Mouse (Mus musculus) midbrain, embryonic 15.5 days (tissue): ENCODE measurements around the gene Gria3. TPM values are rescaled to one million over a fixed set of nuclear protein-coding genes. Genes with fewer than 3 reads are reported as not detected.

ENCODE experiments used
- ATAC-seq: fragments of 200-750 bp; cut with Nextera tagmentation; replicated peaks from 2 replicates; pipeline ENCODE4 v1.8.0; 2017; ENCODE audit warnings: moderate TSS enrichment
- H3K27ac ChIP-seq: fragments of 300-500 bp; sonication (generic); 2 replicates; pipeline ENCODE4 v1.5.1; 2015; ENCODE audit warnings: mild to moderate bottlenecking, inconsistent platforms
- H3K27me3 ChIP-seq: fragments of 300-500 bp; sonication (generic); replicated peaks from 2 replicates; pipeline ENCODE4 v1.6.1; 2015; ENCODE audit warnings: inconsistent platforms
- H3K36me3 ChIP-seq: fragments of 300-500 bp; sonication (generic); replicated peaks from 2 replicates; pipeline ENCODE4 v1.6.1; 2015; ENCODE audit warnings: inconsistent platforms
- H3K4me1 ChIP-seq: fragments of 300-500 bp; sonication (generic); 2 replicates; pipeline ENCODE4 v1.6.1; 2015; ENCODE audit warnings: inconsistent platforms
- H3K4me2 ChIP-seq: fragments of 300-500 bp; sonication (generic); 2 replicates; pipeline ENCODE4 v1.6.1; 2015; ENCODE audit warnings: inconsistent platforms, mild to moderate bottlenecking, moderate library complexity
- H3K4me3 ChIP-seq: fragments of 300-500 bp; sonication (generic); 2 replicates; pipeline ENCODE4 v1.5.1; 2015; ENCODE audit warnings: mild to moderate bottlenecking, inconsistent platforms
- H3K9ac ChIP-seq: fragments of 300-500 bp; sonication (generic); 2 replicates; pipeline ENCODE4 v1.6.1; 2015; ENCODE audit warnings: mild to moderate bottlenecking, inconsistent platforms
- H3K9me3 ChIP-seq: fragments of 300-500 bp; sonication (generic); 2 replicates; pipeline ENCODE4 v1.6.1; 2016; ENCODE audit warnings: inconsistent platforms
- WGBS: fragments of 180-500 bp; shearing (Covaris S2); methylation state at CpG from one replicate; pipeline ENCODE4 v1.1.7; 2015; ENCODE audit warnings: mixed read lengths; 5-methylcytosine and 5-hydroxymethylcytosine counted together
- polyA plus RNA-seq: library from polyadenylated mRNA; unstranded; fragments of >200 nt; fragmentation: Nextera tagmentation; extraction: Ambion mirVana; gene quantifications from 2 replicates; pipeline ENCODE4 v1.2.1, GENCODE M21; 2015

The Gria3 gene
- 17.8 and 22.2 TPM in 2 replicates for polyA plus RNA-seq

- no peaks in the 10 kb centered on the region; the same call in 1 of the 2 replicates for H3K4me1 ChIP-seq
- H3K27ac ChIP-seq = peak within 1 kb of the TSS; percentile 53
- no peaks in the 10 kb centered on the region for H3K36me3 ChIP-seq
- ATAC-seq = peak; percentile 86
- H3K4me3 ChIP-seq = peak within 1 kb of the TSS; percentile 50
- WGBS = 18% methylated on average over 21 of the region's 21 CpGs
- H3K27me3 ChIP-seq = no peaks in the 10 kb centered on the region
- no peaks in the 10 kb centered on the region for H3K9me3 ChIP-seq
- peak within 1 kb of the TSS; percentile 48 for H3K9ac ChIP-seq
- peak within 1 kb of the TSS; percentile 55 for H3K4me2 ChIP-seq
Measured at GRCm38 (mm10) chrX:41400058-41400904, at the start of gene Gria3. TSS of gene Gria3 (plus strand) at chrX:41400854.

GRCm38 (mm10) chrX:41387086-41387485 is 13.6 kb upstream of the Gria3 start:
- 0 out of 2 replicates have a peak, but pooled peaks have one; percentile 33 for ATAC-seq
- Histone ChIP-seq H3K27me3 (no peaks in the 10 kb centered on the region), H3K4me3 (no peak overlapping the region), H3K4me2 (no peak overlapping the region), H3K9ac (no peak overlapping the region), H3K27ac (no peak overlapping the region), H3K4me1 (no peaks in the 10 kb centered on the region), H3K36me3 (no peaks in the 10 kb centered on the region), H3K9me3 (no peaks in the 10 kb centered on the region)
- WGBS = 44% methylated on average over 7 of the region's 7 CpGs

GRCm38 (mm10) chrX:41389079-41389478 is 11.6 kb upstream of the Gria3 start:
- H3K27ac ChIP-seq = no peak overlapping the region
- ATAC-seq = no peak
- no peaks in the 10 kb centered on the region for H3K27me3 ChIP-seq
- no peaks in the 10 kb centered on the region for H3K36me3 ChIP-seq
- no peaks in the 10 kb centered on the region for H3K4me1 ChIP-seq
- H3K4me3 ChIP-seq = no peak overlapping the region
- no peaks in the 10 kb centered on the region for H3K9me3 ChIP-seq
- H3K4me2 ChIP-seq = no peak overlapping the region
- H3K9ac ChIP-seq = no peak overlapping the region
- 98% methylated on average over 1 of the region's 1 CpGs for WGBS

- Histone ChIP-seq H3K27me3 (no peaks in the 10 kb centered on the region), H3K4me2 (no peak overlapping the region), H3K9me3 (no peaks in the 10 kb centered on the region), H3K4me3 (no peak overlapping the region), H3K27ac (no peak overlapping the region), H3K36me3 (no peaks in the 10 kb centered on the region), H3K4me1 (no peaks in the 10 kb centered on the region; the same call in 1 of the 2 replicates), H3K9ac (no peak overlapping the region)
- no peak for ATAC-seq
Measured at GRCm38 (mm10) chrX:41398482-41398881, 2.2 kb upstream of the Gria3 start.

- no peaks in the 10 kb centered on the region; the same call in 1 of the 2 replicates for H3K4me1 ChIP-seq
- no peaks in the 10 kb centered on the region for H3K36me3 ChIP-seq
- no peaks in the 10 kb centered on the region for H3K27me3 ChIP-seq
- peak overlapping the region; percentile 55 for H3K4me2 ChIP-seq
- H3K9me3 ChIP-seq = no peaks in the 10 kb centered on the region
- 22% methylated on average over 17 of the region's 17 CpGs for WGBS
- H3K9ac ChIP-seq = peak overlapping the region; percentile 48
- ATAC-seq = peak; percentile 60
- H3K27ac ChIP-seq = peak overlapping the region; percentile 53
- H3K4me3 ChIP-seq = peak overlapping the region; percentile 50
Measured at GRCm38 (mm10) chrX:41401186-41401585, 532 bp downstream of the Gria3 start.

- no peaks in the 10 kb centered on the region; the same call in 1 of the 2 replicates for H3K4me1 ChIP-seq
- H3K36me3 ChIP-seq = no peaks in the 10 kb centered on the region
- peak overlapping the region; percentile 50 for H3K4me3 ChIP-seq
- H3K27me3 ChIP-seq = no peaks in the 10 kb centered on the region
- H3K9ac ChIP-seq = peak overlapping the region; percentile 48
- H3K27ac ChIP-seq = peak overlapping the region; percentile 53
- ATAC-seq = peak; percentile 51
- H3K9me3 ChIP-seq = no peaks in the 10 kb centered on the region
- H3K4me2 ChIP-seq = peak overlapping the region; percentile 55
- 22% methylated on average over 20 of the region's 20 CpGs for WGBS
Measured at GRCm38 (mm10) chrX:41401590-41402240, 1.1 kb downstream of the Gria3 start.

- H3K9ac ChIP-seq = no peak overlapping the region
- H3K4me2 ChIP-seq = peak overlapping the region; percentile 55
- no peaks in the 10 kb centered on the region; the same call in 1 of the 2 replicates for H3K4me1 ChIP-seq
- ATAC-seq = no peak
- peak overlapping the region; percentile 50 for H3K4me3 ChIP-seq
- 16% methylated on average over 6 of the region's 6 CpGs for WGBS
- no peaks in the 10 kb centered on the region for H3K36me3 ChIP-seq
- no peaks in the 10 kb centered on the region for H3K9me3 ChIP-seq
- H3K27me3 ChIP-seq = no peaks in the 10 kb centered on the region
- H3K27ac ChIP-seq = no peak overlapping the region
Measured at GRCm38 (mm10) chrX:41402656-41403055, 2.0 kb downstream of the Gria3 start.

- Histone ChIP-seq H3K4me3 (no peak overlapping the region), H3K27ac (no peak overlapping the region), H3K9me3 (no peaks in the 10 kb centered on the region), H3K4me1 (no peaks in the 10 kb centered on the region; the same call in 1 of the 2 replicates), H3K27me3 (no peaks in the 10 kb centered on the region), H3K9ac (no peak overlapping the region), H3K36me3 (no peaks in the 10 kb centered on the region), H3K4me2 (peak overlapping the region; percentile 32; the same call in 1 of the 2 replicates)
- ATAC-seq = peak; percentile 41; the same call in 1 of the 2 replicates
- WGBS = 35% methylated on average over 9 of the region's 9 CpGs
Measured at GRCm38 (mm10) chrX:41406288-41406687, 5.6 kb downstream of the Gria3 start.

- no peaks in the 10 kb centered on the region for H3K4me1 ChIP-seq
- no peaks in the 10 kb centered on the region for H3K9me3 ChIP-seq
- no peak overlapping the region for H3K4me3 ChIP-seq
- no peak overlapping the region for H3K27ac ChIP-seq
- H3K36me3 ChIP-seq = no peaks in the 10 kb centered on the region
- 38% methylated on average over 1 of the region's 1 CpGs for WGBS
- no peak for ATAC-seq
- no peak overlapping the region for H3K4me2 ChIP-seq
- H3K9ac ChIP-seq = no peak overlapping the region
- H3K27me3 ChIP-seq = no peaks in the 10 kb centered on the region
Measured at GRCm38 (mm10) chrX:41409791-41410190, 9.1 kb downstream of the Gria3 start.

GRCm38 (mm10) chrX:41425651-41426050 is 25.0 kb downstream of the Gria3 start:
- H3K27me3 ChIP-seq = no peaks in the 10 kb centered on the region

GRCm38 (mm10) chrX:41428011-41428410 is 27.4 kb downstream of the Gria3 start:
- Histone ChIP-seq H3K4me1 (no peaks in the 10 kb centered on the region), H3K4me2 (no peak overlapping the region), H3K9ac (no peak overlapping the region), H3K27me3 (no peaks in the 10 kb centered on the region), H3K4me3 (no peak overlapping the region), H3K36me3 (no peaks in the 10 kb centered on the region), H3K9me3 (no peaks in the 10 kb centered on the region), H3K27ac (no peak overlapping the region)
- ATAC-seq = no peak
- WGBS = 80% methylated on average over 5 of the region's 5 CpGs

More at GRCm38 (mm10) chrX:41425651-41426050, 25.0 kb downstream of the Gria3 start:
- no peak for ATAC-seq
- Histone ChIP-seq H3K4me2 (no peak overlapping the region), H3K27ac (no peak overlapping the region), H3K4me3 (no peak overlapping the region), H3K4me1 (no peaks in the 10 kb centered on the region), H3K9ac (no peak overlapping the region), H3K36me3 (no peaks in the 10 kb centered on the region), H3K9me3 (no peaks in the 10 kb centered on the region)
- WGBS = 60% methylated on average over 6 of the region's 6 CpGs

- Histone ChIP-seq H3K4me1 (no peaks in the 10 kb centered on the region), H3K4me3 (no peak overlapping the region), H3K27me3 (no peaks in the 10 kb centered on the region), H3K36me3 (no peaks in the 10 kb centered on the region), H3K27ac (no peak overlapping the region), H3K9me3 (no peaks in the 10 kb centered on the region), H3K4me2 (no peak overlapping the region), H3K9ac (no peak overlapping the region)
- no peak for ATAC-seq
- 25% methylated on average over 1 of the region's 1 CpGs for WGBS
Measured at GRCm38 (mm10) chrX:41435541-41435940, 34.9 kb downstream of the Gria3 start.
